ENCODE assay signal across 11 mouse cellular contexts in the genomic region with DNA sequence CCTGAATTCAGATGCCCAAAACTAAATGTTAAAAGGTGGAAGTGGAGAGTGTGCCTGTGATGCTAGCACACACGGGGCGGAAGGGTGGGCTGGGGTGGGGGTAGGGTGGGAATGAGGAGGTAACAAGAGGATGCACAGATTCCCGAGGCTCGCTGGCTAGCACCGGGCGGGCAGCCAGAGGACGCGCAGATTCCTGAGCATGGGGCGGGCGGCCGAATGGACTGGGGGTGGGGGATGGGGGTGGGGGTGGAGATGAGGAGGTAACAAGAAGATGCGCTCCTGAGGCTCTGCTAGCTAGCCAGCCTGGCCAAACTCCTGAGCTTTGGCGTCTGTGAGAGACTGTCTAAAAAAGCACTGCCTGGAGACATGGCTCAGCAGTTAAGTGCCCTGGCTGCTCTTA. TPM values are rescaled to one million over a fixed set of nuclear protein-coding genes. Genes with fewer than 3 reads are reported as not detected.
DNase-seq lines count a peak whose midpoint lies in the region; ATAC-seq and TF ChIP-seq lines count a peak whose summit lies in the region.
"Had no signal": no experiment of that assay in that cellular context is flagged by ENCODE, and none has a peak within 500 bp of the region (broad histone marks: within the 10 kb centered on the region; RNA-seq: fewer than 3 reads in every experiment).

No protein-coding gene starts in this region.

- no peak overlapping the region for H3K27ac ChIP-seq in heart, embryonic 12.5 days (ENCODE audit: poor library complexity, severe bottlenecking)
- H3K27ac ChIP-seq in midbrain, embryonic 12.5 days (replicated peaks), result no peak overlapping the region
- no peak overlapping the region for H3K27ac ChIP-seq in midbrain, embryonic 15.5 days
- no peak overlapping the region for H3K27ac ChIP-seq in hindbrain, embryonic 16.5 days (ENCODE audit: low read depth, low read length)
- no peak overlapping the region for H3K27ac ChIP-seq in stomach, postnatal 0 days (replicated peaks)

- 0 out of 2 replicates have a peak, but pooled peaks have one; percentile 33 for ATAC-seq in heart, embryonic 12.5 days (ENCODE audit: insufficient number of reproducible peaks, low FRiP score)
- ATAC-seq in midbrain, embryonic 12.5 days (ENCODE audit: low FRiP score, low read depth), result no peak
- no peak for ATAC-seq in midbrain, embryonic 15.5 days (replicated peaks)
- ATAC-seq in hindbrain, embryonic 16.5 days, result peak; percentile 34; the same call in 1 of the 2 replicates
- ATAC-seq in stomach, postnatal 0 days (ENCODE audit: low FRiP score, low TSS enrichment), result no peak
- no peak for ATAC-seq in inflammation-experienced regulatory T-cells, adult 6 months

- H3K27me3 ChIP-seq in heart, embryonic 12.5 days (replicated peaks), result no peaks in the 10 kb centered on the region
- H3K27me3 ChIP-seq in midbrain, embryonic 12.5 days, result no peaks in the 10 kb centered on the region
- H3K27me3 ChIP-seq in midbrain, embryonic 15.5 days (replicated peaks), result no peaks in the 10 kb centered on the region
- H3K27me3 ChIP-seq in hindbrain, embryonic 16.5 days (replicated peaks; ENCODE audit: control insufficient read depth, insufficient read depth, low read length), result no peaks in the 10 kb centered on the region
- H3K27me3 ChIP-seq in stomach, postnatal 0 days (ENCODE audit: control insufficient read depth, insufficient read depth, low read length), result no peaks in the 10 kb centered on the region

- H3K36me3 ChIP-seq in heart, embryonic 12.5 days, result peaks cover 12% of the 10 kb centered on the region; the same call in 1 of the 2 replicates
- no peaks in the 10 kb centered on the region for H3K36me3 ChIP-seq in midbrain, embryonic 12.5 days
- no peaks in the 10 kb centered on the region for H3K36me3 ChIP-seq in midbrain, embryonic 15.5 days (replicated peaks)
- peaks cover 2% of the 10 kb centered on the region; the same call in 1 of the 2 replicates for H3K36me3 ChIP-seq in hindbrain, embryonic 16.5 days (ENCODE audit: control insufficient read depth, insufficient read depth, low read length)
- no peaks in the 10 kb centered on the region for H3K36me3 ChIP-seq in stomach, postnatal 0 days (ENCODE audit: control insufficient read depth, insufficient read depth, low read length)

- H3K4me2 ChIP-seq in heart, embryonic 12.5 days, result peak overlapping the region; percentile 64
- H3K4me2 ChIP-seq in midbrain, embryonic 12.5 days (replicated peaks), result peak overlapping the region; percentile 15
- no peak overlapping the region for H3K4me2 ChIP-seq in midbrain, embryonic 15.5 days
- peak overlapping the region; percentile 22; the same call in 1 of the 2 replicates for H3K4me2 ChIP-seq in hindbrain, embryonic 16.5 days (ENCODE audit: low read length)
- peak overlapping the region; percentile 11; the same call in 1 of the 2 replicates for H3K4me2 ChIP-seq in stomach, postnatal 0 days (replicated peaks; ENCODE audit: low read depth)

- no peaks in the 10 kb centered on the region for H3K9me3 ChIP-seq in heart, embryonic 12.5 days (replicated peaks)
- no peaks in the 10 kb centered on the region for H3K9me3 ChIP-seq in midbrain, embryonic 12.5 days
- no peaks in the 10 kb centered on the region for H3K9me3 ChIP-seq in midbrain, embryonic 15.5 days
- no peaks in the 10 kb centered on the region for H3K9me3 ChIP-seq in hindbrain, embryonic 16.5 days (ENCODE audit: control insufficient read depth, low read length)
- H3K9me3 ChIP-seq in stomach, postnatal 0 days (ENCODE audit: control insufficient read depth, low read length), result no peaks in the 10 kb centered on the region

- H3K9ac ChIP-seq in heart, embryonic 12.5 days, result peak overlapping the region; percentile 58; the same call in 1 of the 2 replicates
- H3K9ac ChIP-seq in midbrain, embryonic 12.5 days (replicated peaks), result no peak overlapping the region
- no peak overlapping the region for H3K9ac ChIP-seq in midbrain, embryonic 15.5 days
- no peak overlapping the region for H3K9ac ChIP-seq in hindbrain, embryonic 16.5 days (ENCODE audit: low read depth, low read length)
- H3K9ac ChIP-seq in stomach, postnatal 0 days (ENCODE audit: low read length), result no peak overlapping the region

- no peak for DNase-seq in heart, adult 8-10 months (ENCODE audit: low spot score)
- DNase-seq in stomach, postnatal 0 days (ENCODE audit: low spot score), result no peak
- DNase-seq in adrenal gland, postnatal 10 days, result no peak
- DNase-seq: cerebellum, adult 11-12 months; lung, adult 2 months had no signal

- TF ChIP-seq CTCF in stomach, postnatal 0 days (IDR thresholded peaks at IDR 0.05; ENCODE audit: low read depth), result no peak

- peaks cover 7% of the 10 kb centered on the region for H3K4me1 ChIP-seq in heart, embryonic 12.5 days (replicated peaks)
- peaks cover 6% of the 10 kb centered on the region for H3K4me1 ChIP-seq in midbrain, embryonic 12.5 days
- H3K4me1 ChIP-seq in midbrain, embryonic 15.5 days, result no peaks in the 10 kb centered on the region; the same call in 1 of the 2 replicates
- peaks cover 9% of the 10 kb centered on the region for H3K4me1 ChIP-seq in hindbrain, embryonic 16.5 days (ENCODE audit: control insufficient read depth, insufficient read depth, low read depth, low read length)
- no peaks in the 10 kb centered on the region for H3K4me1 ChIP-seq in stomach, postnatal 0 days (replicated peaks; ENCODE audit: control insufficient read depth, insufficient read depth)

- H3K4me3 ChIP-seq in heart, embryonic 12.5 days, result peak overlapping the region; percentile 12; the same call in 1 of the 2 replicates
- H3K4me3 ChIP-seq in midbrain, embryonic 12.5 days, result no peak overlapping the region
- H3K4me3 ChIP-seq in midbrain, embryonic 15.5 days, result no peak overlapping the region
- no peak overlapping the region for H3K4me3 ChIP-seq in hindbrain, embryonic 16.5 days (ENCODE audit: low read length)
- H3K4me3 ChIP-seq in stomach, postnatal 0 days (ENCODE audit: low read depth, low read length), result no peak overlapping the region

- TF ChIP-seq EP300 in stomach, postnatal 0 days (optimal IDR thresholded peaks at IDR 0.05), result no peak

- WGBS in heart, embryonic 12.5 days, result 2% methylated on average over 13 of the region's 13 CpGs
- 1% methylated on average over 12 of the region's 13 CpGs for WGBS in midbrain, embryonic 12.5 days
- 5% methylated on average over 13 of the region's 13 CpGs for WGBS in midbrain, embryonic 15.5 days
- WGBS in hindbrain, embryonic 16.5 days, result 3% methylated on average over 13 of the region's 13 CpGs
- 26% methylated on average over 11 of the region's 13 CpGs for WGBS in stomach, postnatal 0 days

RNA-seq across cellular contexts. Expression of gene Mpp2, which starts 17.9 kb away (rescaled TPM):
- polyA plus RNA-seq in heart, embryonic 12.5 days (2016; fragmentation: Nextera tagmentation; extraction: Ambion mirVana), result 15.4 and 17.8 TPM in 2 replicates
- total RNA-seq in heart, adult 8-10 months (2022), result 1 to 10 TPM; 2.6 to 4.7 (median 4.3) TPM
- 21.7 and 23.3 TPM in 2 replicates for polyA plus RNA-seq in midbrain, embryonic 12.5 days (2016; fragmentation: Nextera tagmentation; extraction: Ambion mirVana)
- 33.4 and 36.4 TPM in 2 replicates for polyA plus RNA-seq in midbrain, embryonic 15.5 days (2015; fragmentation: Nextera tagmentation; extraction: Ambion mirVana)
- 37.6 and 41.1 TPM in 2 replicates for polyA plus RNA-seq in hindbrain, embryonic 16.5 days (2015; fragmentation: Nextera tagmentation; extraction: Ambion mirVana)
- 2.8 and 3.4 TPM in 2 replicates for polyA plus RNA-seq in stomach, postnatal 0 days (2015; fragmentation: Nextera tagmentation; extraction: Ambion mirVana)
- 10 to 100 TPM in 1 of 2 experiments, 1 to 10 TPM in 1; 8.7 to 10.3 TPM for total RNA-seq in adrenal gland, postnatal 10 days (2021)
- polyA plus RNA-seq in inflammation-experienced regulatory T-cells, adult 6 months (2017; shearing (Covaris generic)), result 1 to 10 TPM; 1.8 to 6.9 (median 3.5) TPM

RNA-seq across cellular contexts. Expression of gene Cd300lg, which starts 29.1 kb away (rescaled TPM):
- polyA plus RNA-seq in heart, embryonic 12.5 days (2016; fragmentation: Nextera tagmentation; extraction: Ambion mirVana), result 1.6 and 1.9 TPM in 2 replicates
- total RNA-seq in heart, adult 8-10 months (2022), result 10 to 100 TPM; 56.7 to 79.2 (median 64.0) TPM
- 0.19 and 0.34 TPM in 2 replicates for polyA plus RNA-seq in midbrain, embryonic 12.5 days (2016; fragmentation: Nextera tagmentation; extraction: Ambion mirVana)
- polyA plus RNA-seq in midbrain, embryonic 15.5 days (2015; fragmentation: Nextera tagmentation; extraction: Ambion mirVana), result 0.31 and 0.43 TPM in 2 replicates
- polyA plus RNA-seq in hindbrain, embryonic 16.5 days (2015; fragmentation: Nextera tagmentation; extraction: Ambion mirVana), result 0.40 and 0.54 TPM in 2 replicates
- 3.0 and 3.4 TPM in 2 replicates for polyA plus RNA-seq in stomach, postnatal 0 days (2015; fragmentation: Nextera tagmentation; extraction: Ambion mirVana)
- total RNA-seq in adrenal gland, postnatal 10 days (2021), result 10 to 100 TPM; 44.1 to 53.0 TPM
- polyA plus RNA-seq in inflammation-experienced regulatory T-cells, adult 6 months (2017; shearing (Covaris generic)), result under 1 TPM in 1 of 3 experiments, not detected in 2; 0.14 TPM

RNA-seq across cellular contexts. Expression of gene Ppy, which starts 30.7 kb away (rescaled TPM):
- not detected in 2 replicates for polyA plus RNA-seq in heart, embryonic 12.5 days (2016; fragmentation: Nextera tagmentation; extraction: Ambion mirVana)
- not detected for total RNA-seq in heart, adult 8-10 months (2022)
- polyA plus RNA-seq in midbrain, embryonic 12.5 days (2016; fragmentation: Nextera tagmentation; extraction: Ambion mirVana), result not detected in 2 replicates
- polyA plus RNA-seq in midbrain, embryonic 15.5 days (2015; fragmentation: Nextera tagmentation; extraction: Ambion mirVana), result not detected in 2 replicates
- polyA plus RNA-seq in hindbrain, embryonic 16.5 days (2015; fragmentation: Nextera tagmentation; extraction: Ambion mirVana), result not detected in 2 replicates
- polyA plus RNA-seq in stomach, postnatal 0 days (2015; fragmentation: Nextera tagmentation; extraction: Ambion mirVana), result 3.3 and 5.4 TPM in 2 replicates
- total RNA-seq in adrenal gland, postnatal 10 days (2021), result not detected
- not detected for polyA plus RNA-seq in inflammation-experienced regulatory T-cells, adult 6 months (2017; shearing (Covaris generic))
- polyA plus RNA-seq: neural tube, embryonic 14.5 days had no signal

RNA-seq across cellular contexts. Expression of gene Pyy, which starts 37.2 kb away (rescaled TPM):
- polyA plus RNA-seq in heart, embryonic 12.5 days (2016; fragmentation: Nextera tagmentation; extraction: Ambion mirVana), result not detected in 2 replicates
- not detected for total RNA-seq in heart, adult 8-10 months (2022)
- not detected in 2 replicates for polyA plus RNA-seq in midbrain, embryonic 12.5 days (2016; fragmentation: Nextera tagmentation; extraction: Ambion mirVana)
- polyA plus RNA-seq in midbrain, embryonic 15.5 days (2015; fragmentation: Nextera tagmentation; extraction: Ambion mirVana), result not detected in 2 replicates
- 3.4 and 3.7 TPM in 2 replicates for polyA plus RNA-seq in hindbrain, embryonic 16.5 days (2015; fragmentation: Nextera tagmentation; extraction: Ambion mirVana)
- polyA plus RNA-seq in stomach, postnatal 0 days (2015; fragmentation: Nextera tagmentation; extraction: Ambion mirVana), result 63.0 and 64.3 TPM in 2 replicates
- total RNA-seq in adrenal gland, postnatal 10 days (2021), result not detected
- polyA plus RNA-seq in inflammation-experienced regulatory T-cells, adult 6 months (2017; shearing (Covaris generic)), result not detected
- polyA plus RNA-seq: lung, adult 2 months; neural tube, embryonic 14.5 days had no signal

RNA-seq across cellular contexts. Expression of gene Mpp3, which starts 42.2 kb away (rescaled TPM):
- 4.1 and 4.5 TPM in 2 replicates for polyA plus RNA-seq in heart, embryonic 12.5 days (2016; fragmentation: Nextera tagmentation; extraction: Ambion mirVana)
- 1 to 10 TPM in 3 of 4 experiments, under 1 TPM in 1; 0.92 to 2.6 (median 1.5) TPM for total RNA-seq in heart, adult 8-10 months (2022)
- polyA plus RNA-seq in midbrain, embryonic 12.5 days (2016; fragmentation: Nextera tagmentation; extraction: Ambion mirVana), result 32.1 and 33.2 TPM in 2 replicates
- polyA plus RNA-seq in midbrain, embryonic 15.5 days (2015; fragmentation: Nextera tagmentation; extraction: Ambion mirVana), result 60.1 and 62.9 TPM in 2 replicates
- 59.3 and 62.7 TPM in 2 replicates for polyA plus RNA-seq in hindbrain, embryonic 16.5 days (2015; fragmentation: Nextera tagmentation; extraction: Ambion mirVana)
- 3.3 and 3.4 TPM in 2 replicates for polyA plus RNA-seq in stomach, postnatal 0 days (2015; fragmentation: Nextera tagmentation; extraction: Ambion mirVana)
- 10 to 100 TPM; 11.8 to 16.0 TPM for total RNA-seq in adrenal gland, postnatal 10 days (2021)
- under 1 TPM in 1 of 3 experiments, not detected in 2; 0.25 TPM for polyA plus RNA-seq in inflammation-experienced regulatory T-cells, adult 6 months (2017; shearing (Covaris generic))

Comparison
In these comparisons a context has a peak if more than half of its experiments do, and no peak if none do; other contexts are left out.
1. ATAC-seq: peak in heart, embryonic 12.5 days (single experiment) and hindbrain, embryonic 16.5 days (single experiment); none in midbrain, embryonic 12.5 days (single experiment), midbrain, embryonic 15.5 days (single experiment), stomach, postnatal 0 days (single experiment) and inflammation-experienced regulatory T-cells, adult 6 months (single experiment).